Mouse (Mus musculus) lung, embryonic 16.5 days (tissue): Measurements from ENCODE around the gene Gm9999. TPM values are rescaled to one million over a fixed set of nuclear protein-coding genes. Genes with fewer than 3 reads are reported as not detected.
"Not testable (repeated sequence)": the region's sequence is repeated elsewhere in the genome, so short reads cannot be mapped to it uniquely, and the experiment has no call there.

Experiments
- ATAC-seq: fragments of 200-750 bp; cut with Nextera tagmentation; 2 replicates; pipeline ENCODE4 v1.8.0; 2017; ENCODE audit warnings: low read depth, mild to moderate bottlenecking, moderate library complexity
- H3K27ac ChIP-seq: fragments of 300-500 bp; sonication (generic); 2 replicates; pipeline ENCODE4 v1.5.1; 2014; ENCODE audit warnings: mild to moderate bottlenecking, control low read depth, low read length
- H3K27me3 ChIP-seq: fragments of 300-500 bp; sonication (generic); 2 replicates; pipeline ENCODE4 v1.6.1; 2014; ENCODE audit warnings: low read depth, low read length, mixed read lengths; ENCODE audit not compliant: control insufficient read depth, insufficient read depth
- H3K36me3 ChIP-seq: fragments of 300-500 bp; sonication (generic); 2 replicates; pipeline ENCODE4 v1.6.1; 2014; ENCODE audit warnings: low read length; ENCODE audit not compliant: control insufficient read depth, insufficient read depth
- H3K4me1 ChIP-seq: fragments of 300-500 bp; sonication (generic); replicated peaks from 2 replicates; pipeline ENCODE4 v1.6.1; 2014; ENCODE audit warnings: low read length, mixed read lengths; ENCODE audit not compliant: control insufficient read depth, insufficient read depth
- H3K4me2 ChIP-seq: fragments of 300-500 bp; sonication (generic); 2 replicates; pipeline ENCODE4 v1.6.1; 2014; ENCODE audit warnings: low read depth, low read length, control low read depth
- H3K4me3 ChIP-seq: fragments of 300-500 bp; sonication (generic); 2 replicates; pipeline ENCODE4 v1.5.1; 2014; ENCODE audit warnings: mild to moderate bottlenecking, low read length, control low read depth
- H3K9ac ChIP-seq: fragments of 300-500 bp; sonication (generic); 2 replicates; pipeline ENCODE4 v1.6.1; 2014; ENCODE audit warnings: low read length, control low read depth
- H3K9me3 ChIP-seq: fragments of 300-500 bp; sonication (generic); 2 replicates; pipeline ENCODE4 v1.6.1; 2016; ENCODE audit warnings: low read length; ENCODE audit not compliant: control insufficient read depth
- WGBS: fragments of 180-500 bp; shearing (Covaris S2); extraction: QIAGEN DNeasy Blood & Tissue Kit; methylation state at CpG from one replicate; pipeline ENCODE4 v1.1.7; 2014; 5-methylcytosine and 5-hydroxymethylcytosine counted together
- polyA plus RNA-seq: library from polyadenylated mRNA; unstranded; fragments of >200 nt; fragmentation: Nextera tagmentation; extraction: Ambion mirVana; gene quantifications from 2 replicates; pipeline ENCODE4 v1.2.1, GENCODE M21; 2015

Gm9999 gene
- polyA plus RNA-seq, 1 experiment from 2014 or later = not detected

GRCm38 (mm10) chr7:46969898-46970297, 13.5 kb upstream of the Gm9999 start:
- Histone ChIP-seq H3K4me3 (no peak overlapping the region), H3K9ac (no peak overlapping the region), H3K27ac (no peak overlapping the region), H3K27me3 (no peaks in the 10 kb centered on the region), H3K36me3 (no peaks in the 10 kb centered on the region), H3K4me1 (no peaks in the 10 kb centered on the region), H3K4me2 (no peak overlapping the region), H3K9me3 (no peaks in the 10 kb centered on the region)
- 82% methylated on average over 4 of the region's 4 CpGs for WGBS
- ATAC-seq = no peak

- H3K27me3 ChIP-seq = no peaks in the 10 kb centered on the region
- no peak for ATAC-seq
- no peak overlapping the region for H3K4me2 ChIP-seq
- no peak overlapping the region for H3K9ac ChIP-seq
- H3K4me1 ChIP-seq = no peaks in the 10 kb centered on the region
- H3K36me3 ChIP-seq = no peaks in the 10 kb centered on the region
- H3K4me3 ChIP-seq = no peak overlapping the region
- no peaks in the 10 kb centered on the region for H3K9me3 ChIP-seq
- H3K27ac ChIP-seq = no peak overlapping the region
- 94% methylated on average over 4 of the region's 4 CpGs for WGBS
Observed at GRCm38 (mm10) chr7:46974648-46975047, 8.7 kb upstream of the Gm9999 start.

- ATAC-seq = no peak
Observed at GRCm38 (mm10) chr7:46975456-46975855, 7.9 kb upstream of the Gm9999 start.

GRCm38 (mm10) chr7:46985718-46986505, 2.5 kb downstream of the Gm9999 start:
- 0 out of 2 replicates have a peak, but pooled peaks cover 2% of the 10 kb centered on the region for H3K36me3 ChIP-seq
- H3K27me3 ChIP-seq = no peaks in the 10 kb centered on the region
- peak; percentile 76 for ATAC-seq
- H3K9me3 ChIP-seq = no peaks in the 10 kb centered on the region
- H3K4me2 ChIP-seq = no peak overlapping the region
- peaks cover 20% of the 10 kb centered on the region for H3K4me1 ChIP-seq
- H3K27ac ChIP-seq = peak overlapping the region; percentile 79
- H3K9ac ChIP-seq = no peak overlapping the region
- 36% methylated on average over 8 of the region's 8 CpGs for WGBS
- H3K4me3 ChIP-seq = no peak overlapping the region

More at GRCm38 (mm10) chr7:46975456-46975855, 7.9 kb upstream of the Gm9999 start:
- Histone ChIP-seq H3K4me2 (no peak overlapping the region), H3K9me3 (no peaks in the 10 kb centered on the region), H3K27me3 (no peaks in the 10 kb centered on the region), H3K27ac (no peak overlapping the region), H3K36me3 (no peaks in the 10 kb centered on the region), H3K4me3 (no peak overlapping the region), H3K4me1 (no peaks in the 10 kb centered on the region), H3K9ac (no peak overlapping the region)
- 87% methylated on average over 11 of the region's 11 CpGs for WGBS

GRCm38 (mm10) chr7:46986646-46987045, 3.3 kb downstream of the Gm9999 start:
- H3K4me2 ChIP-seq = no peak overlapping the region
- no peaks in the 10 kb centered on the region for H3K9me3 ChIP-seq
- ATAC-seq = peak; percentile 73
- no peaks in the 10 kb centered on the region for H3K27me3 ChIP-seq
- H3K9ac ChIP-seq = no peak overlapping the region
- 0 out of 2 replicates have a peak, but pooled peaks cover 2% of the 10 kb centered on the region for H3K36me3 ChIP-seq
- 31% methylated on average over 5 of the region's 5 CpGs for WGBS
- H3K4me3 ChIP-seq = no peak overlapping the region
- peak overlapping the region; percentile 79 for H3K27ac ChIP-seq
- H3K4me1 ChIP-seq = peaks cover 20% of the 10 kb centered on the region

- H3K9me3 ChIP-seq = no peaks in the 10 kb centered on the region
- H3K27ac ChIP-seq = peak overlapping the region; percentile 79
- H3K36me3 ChIP-seq = peaks cover 6% of the 10 kb centered on the region; the same call in 1 of the 2 replicates
- H3K9ac ChIP-seq = no peak overlapping the region
- no peak overlapping the region for H3K4me3 ChIP-seq
- WGBS = 8% methylated on average over 2 of the region's 2 CpGs
- H3K27me3 ChIP-seq = no peaks in the 10 kb centered on the region
- peaks cover 20% of the 10 kb centered on the region for H3K4me1 ChIP-seq
- ATAC-seq = peak; percentile 52
- H3K4me2 ChIP-seq = no peak overlapping the region
Observed at GRCm38 (mm10) chr7:46987073-46987472, 3.7 kb downstream of the Gm9999 start.

GRCm38 (mm10) chr7:46989387-46989786, 6.0 kb downstream of the Gm9999 start:
- WGBS = 67% methylated on average over 4 of the region's 4 CpGs
- not testable (repeated sequence) for H3K9ac ChIP-seq, H3K4me2 ChIP-seq, H3K27me3 ChIP-seq, H3K4me3 ChIP-seq, H3K27ac ChIP-seq, H3K9me3 ChIP-seq, ATAC-seq
- Histone ChIP-seq H3K36me3 (peaks cover 22% of the 10 kb centered on the region), H3K4me1 (peaks cover 20% of the 10 kb centered on the region)

GRCm38 (mm10) chr7:46993079-46993478, 9.7 kb downstream of the Gm9999 start:
- no peaks in the 10 kb centered on the region; the same call in 1 of the 2 replicates for H3K4me1 ChIP-seq
- ATAC-seq = no peak
- H3K9me3 ChIP-seq = no peaks in the 10 kb centered on the region
- H3K27ac ChIP-seq = no peak overlapping the region
- no peak overlapping the region for H3K4me2 ChIP-seq
- WGBS = 81% methylated on average over 8 of the region's 8 CpGs
- peaks cover 45% of the 10 kb centered on the region for H3K36me3 ChIP-seq
- no peaks in the 10 kb centered on the region for H3K27me3 ChIP-seq
- no peak overlapping the region for H3K9ac ChIP-seq
- H3K4me3 ChIP-seq = no peak overlapping the region

GRCm38 (mm10) chr7:46995558-46995957, 12.2 kb downstream of the Gm9999 start:
- Histone ChIP-seq H3K36me3 (peaks cover 54% of the 10 kb centered on the region), H3K9ac (no peak overlapping the region), H3K4me3 (no peak overlapping the region), H3K27me3 (no peaks in the 10 kb centered on the region), H3K27ac (no peak overlapping the region), H3K4me2 (no peak overlapping the region), H3K9me3 (no peaks in the 10 kb centered on the region), H3K4me1 (peaks cover 9% of the 10 kb centered on the region; the same call in 1 of the 2 replicates)
- 91% methylated on average over 3 of the region's 3 CpGs for WGBS
- ATAC-seq = no peak
